Mouse (Mus musculus) hindbrain, embryonic 11.5 days (tissue): ENCODE measurements around the gene Olfr283. TPM values are rescaled to one million over a fixed set of nuclear protein-coding genes. Genes with fewer than 3 reads are reported as not detected.
"Not testable (repeated sequence)": the region's sequence is repeated elsewhere in the genome, so short reads cannot be mapped to it uniquely, and the experiment has no call there.

Experiments used
- ATAC-seq: fragments of 200-750 bp; cut with Nextera tagmentation; 2 replicates; pipeline ENCODE4 v1.8.0; 2017; ENCODE audit warnings: mild to moderate bottlenecking, moderate TSS enrichment, moderate library complexity; ENCODE audit not compliant: low FRiP score
- DNase-seq: peaks from one replicate; pipeline ENCODE4 v3.0.0-alpha.2; 2015; ENCODE audit warnings: low spot score
- H3K27ac ChIP-seq: fragments of 300-500 bp; sonication (generic); 2 replicates; pipeline ENCODE4 v1.5.1; 2014; ENCODE audit warnings: mild to moderate bottlenecking, low read depth, low read length
- H3K27me3 ChIP-seq: fragments of 300-500 bp; sonication (generic); 2 replicates; pipeline ENCODE4 v1.6.1; 2014; ENCODE audit warnings: mild to moderate bottlenecking, low read length, moderate library complexity, mixed read lengths; ENCODE audit not compliant: control insufficient read depth, insufficient read depth
- H3K36me3 ChIP-seq: fragments of 300-500 bp; sonication (generic); 2 replicates; pipeline ENCODE4 v1.6.1; 2014; ENCODE audit warnings: mild to moderate bottlenecking, low read length, moderate library complexity, mixed read lengths; ENCODE audit not compliant: control insufficient read depth, insufficient read depth
- H3K4me1 ChIP-seq: fragments of 300-500 bp; sonication (generic); replicated peaks from 2 replicates; pipeline ENCODE4 v1.6.1; 2014; ENCODE audit warnings: low read length, mixed read lengths; ENCODE audit not compliant: control insufficient read depth, insufficient read depth
- H3K4me2 ChIP-seq: fragments of 300-500 bp; sonication (generic); replicated peaks from 2 replicates; pipeline ENCODE4 v1.6.1; 2014; ENCODE audit warnings: mild to moderate bottlenecking, low read depth, low read length
- H3K4me3 ChIP-seq: fragments of 300-500 bp; sonication (generic); 2 replicates; pipeline ENCODE4 v1.5.1; 2014; ENCODE audit warnings: low read depth, low read length
- H3K9ac ChIP-seq: fragments of 300-500 bp; sonication (generic); 2 replicates; pipeline ENCODE4 v1.6.1; 2014; ENCODE audit warnings: low read depth, low read length
- H3K9me3 ChIP-seq: fragments of 300-500 bp; sonication (generic); 2 replicates; pipeline ENCODE4 v1.6.1; 2016; ENCODE audit warnings: low read length; ENCODE audit not compliant: control insufficient read depth
- WGBS: fragments of 180-500 bp; shearing (Covaris S2); extraction: QIAGEN DNeasy Blood & Tissue Kit; methylation state at CpG from one replicate; pipeline ENCODE4 v1.1.7; 2014; 5-methylcytosine and 5-hydroxymethylcytosine counted together
- polyA plus RNA-seq: library from polyadenylated mRNA; unstranded; fragments of >200 nt; fragmentation: Nextera tagmentation; extraction: Ambion mirVana; gene quantifications from 2 replicates; pipeline ENCODE4 v1.2.1, GENCODE M21; 2014

Olfr283 gene
- polyA plus RNA-seq: not detected in 2 replicates

DNA sequence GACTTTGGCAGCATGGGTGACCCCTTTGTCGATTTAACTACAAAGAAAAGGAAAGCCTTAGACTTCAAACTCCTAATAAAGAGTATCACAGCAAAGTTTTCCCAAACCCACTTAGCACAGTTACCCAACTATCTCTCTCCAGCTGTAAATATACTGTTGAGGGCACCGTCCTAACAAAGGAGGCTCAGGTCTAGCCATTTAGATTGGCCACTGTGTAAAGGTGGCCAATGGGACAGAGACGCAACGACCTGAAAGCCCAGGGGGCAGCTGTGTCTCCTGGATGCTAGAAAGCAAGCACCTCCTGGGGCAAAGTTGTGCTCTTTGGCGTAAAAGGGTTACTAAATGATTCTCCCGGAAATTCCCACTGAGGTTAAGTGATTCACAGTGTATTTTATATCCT lies at the start of gene Olfr283:
Gene Olfr283 (minus strand): TSS at position 101 of the 400 bp plus-strand sequence.
- Histone ChIP-seq H3K4me2 (no peak within 1 kb of the TSS), H3K9ac (no peak within 1 kb of the TSS), H3K4me3 (no peak within 1 kb of the TSS), H3K9me3 (no peaks in the 10 kb centered on the region), H3K27me3 (no peaks in the 10 kb centered on the region), H3K27ac (no peak within 1 kb of the TSS), H3K36me3 (no peaks in the 10 kb centered on the region), H3K4me1 (no peaks in the 10 kb centered on the region)
- ATAC-seq (no peak), DNase-seq (no peak)
- WGBS: 85% methylated on average over 6 of the region's 6 CpGs

GRCm38 (mm10) chr15:98425188-98425587 lies 44.4 kb upstream of the Olfr283 start:
- 85% methylated on average over 7 of the region's 7 CpGs for WGBS
- DNase-seq (no peak), ATAC-seq (no peak)
- Histone ChIP-seq H3K4me1 (no peaks in the 10 kb centered on the region), H3K4me2 (no peak overlapping the region), H3K36me3 (no peaks in the 10 kb centered on the region), H3K27me3 (no peaks in the 10 kb centered on the region), H3K27ac (no peak overlapping the region), H3K4me3 (no peak overlapping the region), H3K9me3 (no peaks in the 10 kb centered on the region), H3K9ac (no peak overlapping the region)

DNA sequence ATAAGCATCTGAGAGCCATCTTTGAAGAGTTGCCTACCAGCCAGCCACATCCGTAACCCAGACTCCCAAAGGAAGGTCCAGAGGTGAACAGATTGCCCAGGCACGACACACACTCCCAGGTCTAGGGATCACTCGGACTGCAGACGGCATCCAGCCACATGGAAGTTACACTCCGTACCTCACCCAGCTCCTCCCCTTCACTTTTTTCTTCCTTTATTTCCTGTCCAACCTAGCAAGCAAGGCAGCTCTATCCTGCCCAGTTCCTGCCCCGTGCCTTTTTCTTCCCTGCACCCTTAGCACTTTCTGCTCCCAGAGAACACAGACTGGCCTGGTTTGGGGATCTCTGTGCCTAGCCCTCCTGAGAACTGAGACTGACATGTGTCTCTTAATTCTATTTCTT lies 44.0 kb upstream of the Olfr283 start:
- no peaks in the 10 kb centered on the region for H3K27me3 ChIP-seq
- no peaks in the 10 kb centered on the region for H3K36me3 ChIP-seq
- H3K4me2 ChIP-seq: no peak overlapping the region
- DNase-seq (no peak), ATAC-seq (no peak)
- no peak overlapping the region for H3K4me3 ChIP-seq
- WGBS: 78% methylated on average over 6 of the region's 6 CpGs
- no peaks in the 10 kb centered on the region for H3K4me1 ChIP-seq
- no peak overlapping the region for H3K9ac ChIP-seq
- no peaks in the 10 kb centered on the region for H3K9me3 ChIP-seq
- no peak overlapping the region for H3K27ac ChIP-seq

DNA sequence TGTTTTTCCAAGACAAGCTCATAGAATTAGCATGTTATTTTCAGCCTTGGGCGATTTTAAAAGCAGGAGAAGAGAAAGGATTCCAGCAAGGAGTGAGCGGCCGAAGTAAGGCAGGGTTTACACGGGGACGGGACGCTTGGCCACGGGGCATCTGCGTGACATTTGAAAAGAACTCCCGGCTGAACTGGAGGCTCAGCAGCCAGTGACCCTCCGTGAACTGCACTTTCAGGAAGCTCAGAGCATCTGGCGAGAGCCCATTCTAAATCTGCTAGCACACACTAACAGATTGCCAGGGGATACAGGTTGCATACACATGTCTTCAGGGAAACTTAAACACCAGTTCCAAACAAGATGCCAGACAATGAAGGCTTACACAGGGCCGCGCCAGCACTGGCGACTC lies 43.6 kb upstream of the Olfr283 start:
- Histone ChIP-seq H3K4me1 (no peaks in the 10 kb centered on the region), H3K4me3 (no peak overlapping the region), H3K9me3 (no peaks in the 10 kb centered on the region), H3K9ac (no peak overlapping the region), H3K36me3 (no peaks in the 10 kb centered on the region), H3K27me3 (no peaks in the 10 kb centered on the region), H3K27ac (no peak overlapping the region), H3K4me2 (no peak overlapping the region)
- ATAC-seq (no peak), DNase-seq (no peak)
- 65% methylated on average over 14 of the region's 14 CpGs for WGBS

DNA sequence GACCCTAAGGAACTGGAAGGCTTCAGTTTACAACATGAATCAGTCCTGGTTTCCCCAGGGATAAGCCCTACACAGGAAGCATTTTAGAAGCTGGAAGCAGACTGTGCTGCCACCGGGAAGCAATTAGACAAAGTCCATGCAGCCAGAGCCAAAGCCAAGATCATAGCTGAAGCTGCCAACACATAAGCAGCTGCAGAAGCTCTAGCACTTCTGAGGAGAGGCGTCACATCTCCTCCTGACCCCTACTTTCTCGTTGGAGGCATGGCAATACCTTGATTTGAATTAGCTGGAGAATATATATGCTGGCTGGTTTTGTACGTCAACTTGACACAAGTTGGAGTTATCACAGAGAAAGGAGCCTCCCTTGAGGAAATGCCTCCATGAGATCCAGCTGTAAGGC lies 40.2 kb upstream of the Olfr283 start:
- Histone ChIP-seq H3K4me1 (no peaks in the 10 kb centered on the region), H3K27me3 (no peaks in the 10 kb centered on the region), H3K4me3 (no peak overlapping the region), H3K27ac (no peak overlapping the region), H3K9ac (no peak overlapping the region), H3K4me2 (no peak overlapping the region), H3K9me3 (no peaks in the 10 kb centered on the region), H3K36me3 (no peaks in the 10 kb centered on the region)
- 71% methylated on average over 4 of the region's 4 CpGs for WGBS
- no peak for DNase-seq
- no peak for ATAC-seq

DNA sequence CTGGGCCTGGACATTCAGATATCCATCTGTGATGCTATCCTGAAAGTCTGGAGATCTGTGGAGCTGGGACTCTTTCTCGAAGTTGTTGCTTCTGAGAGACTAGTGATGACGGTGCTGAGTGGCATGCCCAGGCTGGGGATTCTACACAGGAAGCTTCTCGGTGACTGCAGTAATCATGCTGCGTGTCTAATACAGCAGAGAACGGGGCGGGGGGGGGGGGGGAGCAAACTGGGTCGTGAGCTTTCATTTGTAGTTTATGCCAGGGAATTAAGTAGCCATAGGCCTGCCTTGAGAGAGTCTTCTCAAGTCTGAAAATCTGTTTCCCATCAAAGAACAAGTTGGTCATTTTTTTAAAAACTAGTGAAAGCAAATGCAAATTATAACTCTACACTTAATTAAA lies 37.4 kb upstream of the Olfr283 start:
- Histone ChIP-seq H3K4me3 (no peak overlapping the region), H3K36me3 (no peaks in the 10 kb centered on the region), H3K4me1 (no peaks in the 10 kb centered on the region), H3K27me3 (no peaks in the 10 kb centered on the region), H3K9me3 (no peaks in the 10 kb centered on the region), H3K4me2 (no peak overlapping the region), H3K9ac (no peak overlapping the region), H3K27ac (no peak overlapping the region)
- 85% methylated on average over 7 of the region's 7 CpGs for WGBS
- no peak for ATAC-seq
- no peak for DNase-seq

- H3K36me3 ChIP-seq, H3K27me3 ChIP-seq, H3K4me1 ChIP-seq, H3K4me3 ChIP-seq, H3K9ac ChIP-seq, H3K27ac ChIP-seq, H3K4me2 ChIP-seq, H3K9me3 ChIP-seq, ATAC-seq: not testable (repeated sequence)
- WGBS: 11% methylated on average over 1 of the region's 3 CpGs
- DNase-seq: peak; percentile 38
Observed at GRCm38 (mm10) chr15:98417285-98417684, 36.5 kb upstream of the Olfr283 start.

GRCm38 (mm10) chr15:98416802-98417201 lies 36.1 kb upstream of the Olfr283 start:
- not testable (repeated sequence) for ATAC-seq, H3K4me1 ChIP-seq, H3K4me3 ChIP-seq, H3K9ac ChIP-seq, DNase-seq, H3K27ac ChIP-seq, H3K4me2 ChIP-seq, H3K36me3 ChIP-seq, H3K27me3 ChIP-seq, H3K9me3 ChIP-seq

DNA sequence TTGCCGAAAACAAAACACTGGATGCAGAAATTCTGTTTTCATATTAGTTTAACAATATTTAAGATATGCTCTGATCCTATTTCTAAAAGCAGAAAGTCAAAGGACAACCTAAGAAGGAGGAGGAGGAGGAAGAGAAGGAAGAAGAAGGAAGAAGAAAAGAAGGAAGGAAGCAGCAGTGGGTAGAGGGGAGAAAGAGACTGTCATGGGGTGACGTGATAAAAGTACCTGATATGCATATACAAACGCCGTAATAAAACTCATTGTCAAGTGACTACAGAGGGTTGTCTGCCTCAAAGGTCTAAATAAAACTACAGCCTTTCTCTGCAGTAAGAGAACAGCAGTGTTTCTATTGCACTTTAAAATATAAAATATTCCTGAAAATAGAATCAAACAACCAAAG lies 35.2 kb upstream of the Olfr283 start:
- WGBS: 83% methylated on average over 4 of the region's 4 CpGs
- DNase-seq: no peak

More for the DNA sequence above, 35.2 kb upstream of the Olfr283 start:
- no peaks in the 10 kb centered on the region for H3K4me1 ChIP-seq
- no peaks in the 10 kb centered on the region for H3K36me3 ChIP-seq
- no peak overlapping the region for H3K4me2 ChIP-seq
- no peak overlapping the region for H3K27ac ChIP-seq
- H3K4me3 ChIP-seq: no peak overlapping the region
- ATAC-seq: no peak
- H3K9me3 ChIP-seq: no peaks in the 10 kb centered on the region
- no peaks in the 10 kb centered on the region for H3K27me3 ChIP-seq
- H3K9ac ChIP-seq: no peak overlapping the region
